Mouse (Mus musculus): ENCODE data around the gene Stk24. TPM values are rescaled to one million over a fixed set of nuclear protein-coding genes. Genes with fewer than 3 reads are reported as not detected.

The Stk24 gene
- total and polyA plus RNA-seq, 3 experiments: 62.5 to 79.3 TPM; not detected in 1

GRCm38 (mm10) chr14:121330090-121330408 lies 49.8 kb downstream of the Stk24 start:
- H3K4me1 ChIP-seq (ENCODE audit: control insufficient read depth in 1 of 2, insufficient read depth in 2 of 2, low read length in 2 of 2): no peaks in the 10 kb centered on the region
- no peak overlapping the region for H3K27ac ChIP-seq (ENCODE audit: control insufficient read depth, low read depth, low read length)
- H3K36me3 ChIP-seq (ENCODE audit: control insufficient read depth in 1 of 2, insufficient read depth in 2 of 2, low read length in 2 of 2): peaks cover 0 to 10% of the 10 kb centered on the region in 2 experiments; a peak in 2 of 4 replicates
- H3K79me2 ChIP-seq (ENCODE audit: control insufficient read depth, insufficient read depth, low read length, poor library complexity): peaks cover 58% of the 10 kb centered on the region
- H3K27me3 ChIP-seq (ENCODE audit: control insufficient read depth in 1 of 2, insufficient read depth in 2 of 2, low read length in 2 of 2): no peaks in the 10 kb centered on the region
- H3K4me3 ChIP-seq (ENCODE audit: control insufficient read depth in 1 of 2, insufficient read depth in 1 of 2, low read depth in 2 of 2, low read length in 2 of 2): no peak overlapping the region
- no peak overlapping the region for H3K9ac ChIP-seq (ENCODE audit: control insufficient read depth, low read depth, low read length, poor library complexity, severe bottlenecking)
- TF ChIP-seq CTCF (IDR thresholded peaks at IDR 0.05 in 2 of 3, conservative IDR thresholded peaks at IDR 0.05 in 1 of 3; ENCODE audit: control insufficient read depth in 1 of 3, insufficient read depth in 1 of 3, low read depth in 2 of 3, low read length in 3 of 3, poor library complexity in 1 of 3, severe bottlenecking in 1 of 3) (no peak), MAZ (IDR thresholded peaks at IDR 0.05; ENCODE audit: low read depth, low read length) (no peak), EP300 (IDR thresholded peaks at IDR 0.05; ENCODE audit: low read depth in 1 of 2, low read length in 2 of 2) (no peak), ZNF384 (IDR thresholded peaks at IDR 0.05; ENCODE audit: low read depth, low read length) (no peak), TBP (IDR thresholded peaks at IDR 0.05; ENCODE audit: low read depth, low read length) (no peak), TCF12 (IDR thresholded peaks at IDR 0.05; ENCODE audit: low read depth, low read length) (no peak), ETS1 (IDR thresholded peaks at IDR 0.05; ENCODE audit: low read depth, low read length) (no peak), GABPA (IDR thresholded peaks at IDR 0.05; ENCODE audit: low read depth, low read length) (no peak), USF1 (IDR thresholded peaks at IDR 0.05; ENCODE audit: low read depth, low read length) (no peak), MEF2A (IDR thresholded peaks at IDR 0.05; ENCODE audit: extremely low read depth, insufficient replicate concordance, low read depth, low read length, poor library complexity, severe bottlenecking) (no peak), TAL1 (IDR thresholded peaks at IDR 0.05; ENCODE audit: low read length) (no peak), HCFC1 (IDR thresholded peaks at IDR 0.05; ENCODE audit: low read depth, low read length) (no peak), MYB (IDR thresholded peaks at IDR 0.05; ENCODE audit: low read depth, low read length) (no peak), SIN3A (IDR thresholded peaks at IDR 0.05; ENCODE audit: low read length) (no peak), GATA1 (IDR thresholded peaks at IDR 0.05; ENCODE audit: low read depth, low read length) (no peak), SMC3 (IDR thresholded peaks at IDR 0.05; ENCODE audit: low read depth, low read length) (no peak), ZKSCAN1 (IDR thresholded peaks at IDR 0.05; ENCODE audit: low read depth, low read length) (no peak), POLR2AphosphoS2 (IDR thresholded peaks at IDR 0.05; ENCODE audit: low read length) (no peak)
- H3K9me3 ChIP-seq (replicated peaks; ENCODE audit: insufficient read depth, low read length): no peaks in the 10 kb centered on the region
- DNase-seq (ENCODE audit: low read depth, low spot score): no peak

- Histone ChIP-seq H3K4me1 (ENCODE audit: control insufficient read depth in 1 of 2, insufficient read depth in 2 of 2, low read length in 2 of 2) (no peaks in the 10 kb centered on the region), H3K27ac (ENCODE audit: control insufficient read depth, low read depth, low read length) (no peak overlapping the region), H3K9me3 (replicated peaks; ENCODE audit: insufficient read depth, low read length) (no peaks in the 10 kb centered on the region), H3K79me2 (ENCODE audit: control insufficient read depth, insufficient read depth, low read length, poor library complexity) (peaks cover 63% of the 10 kb centered on the region), H3K27me3 (ENCODE audit: control insufficient read depth in 1 of 2, insufficient read depth in 2 of 2, low read length in 2 of 2) (no peaks in the 10 kb centered on the region), H3K9ac (ENCODE audit: control insufficient read depth, low read depth, low read length, poor library complexity, severe bottlenecking) (no peak overlapping the region), H3K4me3 (ENCODE audit: control insufficient read depth in 1 of 2, insufficient read depth in 1 of 2, low read depth in 2 of 2, low read length in 2 of 2) (no peak overlapping the region), H3K36me3 (ENCODE audit: control insufficient read depth in 1 of 2, insufficient read depth in 2 of 2, low read length in 2 of 2) (peaks cover 0 to 7% of the 10 kb centered on the region in 2 experiments; a peak in 2 of 4 replicates)
- TF ChIP-seq RCOR1 (IDR thresholded peaks at IDR 0.05; ENCODE audit: low read depth, low read length) (no peak), CHD2 (IDR thresholded peaks at IDR 0.05; ENCODE audit: low read length) (no peak), NELFE (IDR thresholded peaks at IDR 0.05; ENCODE audit: low read depth, low read length) (no peak), MAFK (IDR thresholded peaks at IDR 0.05; ENCODE audit: borderline replicate concordance, low read depth, low read length) (no peak), EP300 (IDR thresholded peaks at IDR 0.05; ENCODE audit: low read depth in 1 of 2, low read length in 2 of 2) (no peak), ZC3H11A (IDR thresholded peaks at IDR 0.05; ENCODE audit: low read depth, low read length) (no peak), ZKSCAN1 (IDR thresholded peaks at IDR 0.05; ENCODE audit: low read depth, low read length) (no peak), SMC3 (IDR thresholded peaks at IDR 0.05; ENCODE audit: low read depth, low read length) (no peak), HCFC1 (IDR thresholded peaks at IDR 0.05; ENCODE audit: low read depth, low read length) (no peak), MYB (IDR thresholded peaks at IDR 0.05; ENCODE audit: low read depth, low read length) (no peak), POLR2AphosphoS2 (IDR thresholded peaks at IDR 0.05; ENCODE audit: low read length) (no peak), POLR2A (IDR thresholded peaks at IDR 0.05; ENCODE audit: control insufficient read depth in 1 of 2, insufficient read depth in 1 of 2, low read depth in 1 of 2, low read length in 2 of 2, poor library complexity in 1 of 2) (no peak), RAD21 (IDR thresholded peaks at IDR 0.05; ENCODE audit: low read depth, low read length) (no peak), MAZ (IDR thresholded peaks at IDR 0.05; ENCODE audit: low read depth, low read length) (no peak), ELF1 (IDR thresholded peaks at IDR 0.05; ENCODE audit: low read depth, low read length) (no peak), KAT2A (conservative IDR thresholded peaks at IDR 0.05; ENCODE audit: low read depth, low read length) (no peak), MXI1 (IDR thresholded peaks at IDR 0.05; ENCODE audit: low read depth, low read length) (no peak)
- DNase-seq (ENCODE audit: low read depth, low spot score): no peak
These were observed 50.3 kb downstream of the Stk24 start for GRCm38 (mm10) chr14:121329401-121330089.
